Mouse (Mus musculus): ENCODE data around the gene Krtap17-1. TPM values are rescaled to one million over a fixed set of nuclear protein-coding genes. Genes with fewer than 3 reads are reported as not detected.

Gene Krtap17-1
- not detected for polyA plus RNA-seq (2015; fragmentation: Illumina TruSeq; extraction: RNeasy Lipid Tissue Mini Kit (QIAGEN cat#74804); ENCODE audit: insufficient read depth, low read depth, low replicate concordance)

GRCm38 (mm10) chr11:99993620-99994383 is at the start of gene Krtap17-1:
TSS of gene Krtap17-1 (minus strand) at chr11:99993994.

GRCm38 (mm10) chr11:100041454-100041853 is 47.7 kb upstream of the Krtap17-1 start, which contains the start of gene Krt34:
TSS of gene Krt34 (minus strand) at chr11:100041554.

GRCm38 (mm10) chr11:100029768-100030167 is 36.0 kb upstream of the Krtap17-1 start, which contains the start of gene Krt33b:
TSS of gene Krt33b (minus strand) at chr11:100029868.

GRCm38 (mm10) chr11:100016112-100016511 is 22.3 kb upstream of the Krtap17-1 start, which contains the start of gene Krt33a:
TSS of gene Krt33a (minus strand) at chr11:100016212.

GRCm38 (mm10) chr11:99986180-99986647 is 7.6 kb downstream of the Krtap17-1 start, which contains the start of gene Krtap16-1:
TSS of gene Krtap16-1 (minus strand) at chr11:99986597.

GRCm38 (mm10) chr11:99978953-99979352 is 14.8 kb downstream of the Krtap17-1 start, which contains the start of gene Krtap29-1:
TSS of gene Krtap29-1 (minus strand) at chr11:99979053.

GRCm38 (mm10) chr11:99948175-99948574 is 45.6 kb downstream of the Krtap17-1 start, which contains the start of gene Krtap9-5:
TSS of gene Krtap9-5 (plus strand) at chr11:99948475.

Other genes starting within 250 kb of the Krtap17-1 start
- not detected for gene Gm11595, start 221.1 kb downstream of the Krtap17-1 start, polyA plus RNA-seq (2015; fragmentation: Illumina TruSeq; extraction: RNeasy Lipid Tissue Mini Kit (QIAGEN cat#74804); ENCODE audit: insufficient read depth, low read depth, low replicate concordance)
- not detected for gene Krtap4-8, start 213.3 kb downstream of the Krtap17-1 start, polyA plus RNA-seq (2015; fragmentation: Illumina TruSeq; extraction: RNeasy Lipid Tissue Mini Kit (QIAGEN cat#74804); ENCODE audit: insufficient read depth, low read depth, low replicate concordance)
- not detected for gene Krtap4-9, start 208.8 kb downstream of the Krtap17-1 start, polyA plus RNA-seq (2015; fragmentation: Illumina TruSeq; extraction: RNeasy Lipid Tissue Mini Kit (QIAGEN cat#74804); ENCODE audit: insufficient read depth, low read depth, low replicate concordance)
- gene Gm11596, start 200.5 kb downstream of the Krtap17-1 start, polyA plus RNA-seq (2015; fragmentation: Illumina TruSeq; extraction: RNeasy Lipid Tissue Mini Kit (QIAGEN cat#74804); ENCODE audit: insufficient read depth, low read depth, low replicate concordance): not detected
- gene Gm11569, start 195.1 kb downstream of the Krtap17-1 start, polyA plus RNA-seq (2015; fragmentation: Illumina TruSeq; extraction: RNeasy Lipid Tissue Mini Kit (QIAGEN cat#74804); ENCODE audit: insufficient read depth, low read depth, low replicate concordance): not detected
- gene Gm11554, start 189.5 kb downstream of the Krtap17-1 start, polyA plus RNA-seq (2015; fragmentation: Illumina TruSeq; extraction: RNeasy Lipid Tissue Mini Kit (QIAGEN cat#74804); ENCODE audit: insufficient read depth, low read depth, low replicate concordance): not detected
- not detected for gene Krtap4-13, start 184.1 kb downstream of the Krtap17-1 start, polyA plus RNA-seq (2015; fragmentation: Illumina TruSeq; extraction: RNeasy Lipid Tissue Mini Kit (QIAGEN cat#74804); ENCODE audit: insufficient read depth, low read depth, low replicate concordance)
- gene Gm11564, start 178.3 kb downstream of the Krtap17-1 start, polyA plus RNA-seq (2015; fragmentation: Illumina TruSeq; extraction: RNeasy Lipid Tissue Mini Kit (QIAGEN cat#74804); ENCODE audit: insufficient read depth, low read depth, low replicate concordance): not detected
- gene 2300003K06Rik, start 155.9 kb downstream of the Krtap17-1 start, polyA plus RNA-seq (2015; fragmentation: Illumina TruSeq; extraction: RNeasy Lipid Tissue Mini Kit (QIAGEN cat#74804); ENCODE audit: insufficient read depth, low read depth, low replicate concordance): not detected
- not detected for gene Krtap4-16, start 142.4 kb downstream of the Krtap17-1 start, polyA plus RNA-seq (2015; fragmentation: Illumina TruSeq; extraction: RNeasy Lipid Tissue Mini Kit (QIAGEN cat#74804); ENCODE audit: insufficient read depth, low read depth, low replicate concordance)
- gene Gm11568, start 136.1 kb downstream of the Krtap17-1 start, polyA plus RNA-seq (2015; fragmentation: Illumina TruSeq; extraction: RNeasy Lipid Tissue Mini Kit (QIAGEN cat#74804); ENCODE audit: insufficient read depth, low read depth, low replicate concordance): not detected
- not detected for gene Gm11559, start 129.5 kb downstream of the Krtap17-1 start, polyA plus RNA-seq (2015; fragmentation: Illumina TruSeq; extraction: RNeasy Lipid Tissue Mini Kit (QIAGEN cat#74804); ENCODE audit: insufficient read depth, low read depth, low replicate concordance)
- gene Krtap9-1, start 120.6 kb downstream of the Krtap17-1 start, polyA plus RNA-seq (2015; fragmentation: Illumina TruSeq; extraction: RNeasy Lipid Tissue Mini Kit (QIAGEN cat#74804); ENCODE audit: insufficient read depth, low read depth, low replicate concordance): not detected
- not detected for gene Gm11567, start 114.8 kb downstream of the Krtap17-1 start, polyA plus RNA-seq (2015; fragmentation: Illumina TruSeq; extraction: RNeasy Lipid Tissue Mini Kit (QIAGEN cat#74804); ENCODE audit: insufficient read depth, low read depth, low replicate concordance)
- gene Krtap31-1, start 86.1 kb downstream of the Krtap17-1 start, polyA plus RNA-seq (2015; fragmentation: Illumina TruSeq; extraction: RNeasy Lipid Tissue Mini Kit (QIAGEN cat#74804); ENCODE audit: insufficient read depth, low read depth, low replicate concordance): not detected
- gene Gm11565, start 79.2 kb downstream of the Krtap17-1 start, polyA plus RNA-seq (2015; fragmentation: Illumina TruSeq; extraction: RNeasy Lipid Tissue Mini Kit (QIAGEN cat#74804); ENCODE audit: insufficient read depth, low read depth, low replicate concordance): not detected
- gene Krtap31-2, start 57.7 kb downstream of the Krtap17-1 start, polyA plus RNA-seq (2015; fragmentation: Illumina TruSeq; extraction: RNeasy Lipid Tissue Mini Kit (QIAGEN cat#74804); ENCODE audit: insufficient read depth, low read depth, low replicate concordance): not detected
- not detected for gene Krtap9-5, start 45.5 kb downstream of the Krtap17-1 start, polyA plus RNA-seq (2015; fragmentation: Illumina TruSeq; extraction: RNeasy Lipid Tissue Mini Kit (QIAGEN cat#74804); ENCODE audit: insufficient read depth, low read depth, low replicate concordance)
- not detected for gene Krtap29-1, start 14.9 kb downstream of the Krtap17-1 start, polyA plus RNA-seq (2015; fragmentation: Illumina TruSeq; extraction: RNeasy Lipid Tissue Mini Kit (QIAGEN cat#74804); ENCODE audit: insufficient read depth, low read depth, low replicate concordance)
- not detected for gene Krtap16-1, start 7.4 kb downstream of the Krtap17-1 start, polyA plus RNA-seq (2015; fragmentation: Illumina TruSeq; extraction: RNeasy Lipid Tissue Mini Kit (QIAGEN cat#74804); ENCODE audit: insufficient read depth, low read depth, low replicate concordance)
- not detected for gene Krt33a, start 22.2 kb upstream of the Krtap17-1 start, polyA plus RNA-seq (2015; fragmentation: Illumina TruSeq; extraction: RNeasy Lipid Tissue Mini Kit (QIAGEN cat#74804); ENCODE audit: insufficient read depth, low read depth, low replicate concordance)
- not detected for gene Krt33b, start 35.9 kb upstream of the Krtap17-1 start, polyA plus RNA-seq (2015; fragmentation: Illumina TruSeq; extraction: RNeasy Lipid Tissue Mini Kit (QIAGEN cat#74804); ENCODE audit: insufficient read depth, low read depth, low replicate concordance)
- gene Krt34, start 47.6 kb upstream of the Krtap17-1 start, polyA plus RNA-seq (2015; fragmentation: Illumina TruSeq; extraction: RNeasy Lipid Tissue Mini Kit (QIAGEN cat#74804); ENCODE audit: insufficient read depth, low read depth, low replicate concordance): not detected
- gene Krt31, start 56.6 kb upstream of the Krtap17-1 start, polyA plus RNA-seq (2015; fragmentation: Illumina TruSeq; extraction: RNeasy Lipid Tissue Mini Kit (QIAGEN cat#74804); ENCODE audit: insufficient read depth, low read depth, low replicate concordance): not detected
- gene Krt32, start 94.2 kb upstream of the Krtap17-1 start, polyA plus RNA-seq (2015; fragmentation: Illumina TruSeq; extraction: RNeasy Lipid Tissue Mini Kit (QIAGEN cat#74804); ENCODE audit: insufficient read depth, low read depth, low replicate concordance): not detected
- gene Krt35, start 102.2 kb upstream of the Krtap17-1 start, polyA plus RNA-seq (2015; fragmentation: Illumina TruSeq; extraction: RNeasy Lipid Tissue Mini Kit (QIAGEN cat#74804); ENCODE audit: insufficient read depth, low read depth, low replicate concordance): not detected
- not detected for gene Krt36, start 111.6 kb upstream of the Krtap17-1 start, polyA plus RNA-seq (2015; fragmentation: Illumina TruSeq; extraction: RNeasy Lipid Tissue Mini Kit (QIAGEN cat#74804); ENCODE audit: insufficient read depth, low read depth, low replicate concordance)
- not detected for gene Krt13, start 127.6 kb upstream of the Krtap17-1 start, polyA plus RNA-seq (2015; fragmentation: Illumina TruSeq; extraction: RNeasy Lipid Tissue Mini Kit (QIAGEN cat#74804); ENCODE audit: insufficient read depth, low read depth, low replicate concordance)
- gene Krt15, start 141.9 kb upstream of the Krtap17-1 start, polyA plus RNA-seq (2015; fragmentation: Illumina TruSeq; extraction: RNeasy Lipid Tissue Mini Kit (QIAGEN cat#74804); ENCODE audit: insufficient read depth, low read depth, low replicate concordance): not detected
- gene Krt19, start 154.7 kb upstream of the Krtap17-1 start, polyA plus RNA-seq (2015; fragmentation: Illumina TruSeq; extraction: RNeasy Lipid Tissue Mini Kit (QIAGEN cat#74804); ENCODE audit: insufficient read depth, low read depth, low replicate concordance): 42.4 TPM
- not detected for gene Krt9, start 199.3 kb upstream of the Krtap17-1 start, polyA plus RNA-seq (2015; fragmentation: Illumina TruSeq; extraction: RNeasy Lipid Tissue Mini Kit (QIAGEN cat#74804); ENCODE audit: insufficient read depth, low read depth, low replicate concordance)
- gene Krt14, start 213.6 kb upstream of the Krtap17-1 start, polyA plus RNA-seq (2015; fragmentation: Illumina TruSeq; extraction: RNeasy Lipid Tissue Mini Kit (QIAGEN cat#74804); ENCODE audit: insufficient read depth, low read depth, low replicate concordance): 1.7 TPM